Mouse (Mus musculus): ENCODE measurements around the gene Bach1. TPM values are rescaled to one million over a fixed set of nuclear protein-coding genes. Genes with fewer than 3 reads are reported as not detected.

The Bach1 gene
- polyA plus RNA-seq, 1 experiment from 2014 or later, result 6.3 TPM

DNA sequence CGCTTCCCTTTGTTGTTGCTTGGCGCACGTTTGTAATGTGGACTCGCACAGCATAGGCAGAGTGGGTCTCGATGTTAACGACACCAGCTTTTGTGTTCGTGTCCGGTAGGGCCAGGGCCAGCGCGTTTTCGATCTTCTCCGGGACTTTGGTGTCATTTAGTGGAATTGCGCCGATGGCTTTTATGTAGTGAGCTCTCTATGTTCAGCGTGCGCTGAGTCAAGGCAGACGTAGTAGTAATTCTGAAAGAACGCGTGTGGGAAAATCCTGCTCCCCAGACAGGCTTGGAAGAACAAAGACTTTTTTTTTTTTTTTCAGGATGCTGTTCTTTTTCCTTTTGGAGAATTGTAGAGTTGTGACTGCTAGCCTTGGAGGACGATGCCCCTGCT, 554 bp downstream of the Bach1 start:
- DNase-seq (no peak), ATAC-seq (ENCODE audit: low read depth) (no peak)
- H3K36me3 ChIP-seq, result no peaks in the 10 kb centered on the region
- H3K9me3 ChIP-seq (replicated peaks), result no peaks in the 10 kb centered on the region
- peak overlapping the region; percentile 85 for H3K4me2 ChIP-seq
- peaks cover 62% of the 10 kb centered on the region for H3K4me1 ChIP-seq (replicated peaks)
- no peaks in the 10 kb centered on the region for H3K27me3 ChIP-seq
- peak overlapping the region; percentile 89 for H3K4me3 ChIP-seq (replicated peaks)
- H3K27ac ChIP-seq, result peak overlapping the region; percentile 95
- WGBS (ENCODE audit: insufficient replicate concordance), result under 1% methylated on average over 20 of the region's 20 CpGs
- H3K9ac ChIP-seq, result peak overlapping the region; percentile 97

GRCm38 (mm10) chr16:87699693-87700394, 1.1 kb downstream of the Bach1 start:
- Histone ChIP-seq H3K27me3 (no peaks in the 10 kb centered on the region), H3K4me1 (replicated peaks) (peaks cover 68% of the 10 kb centered on the region), H3K9me3 (replicated peaks) (no peaks in the 10 kb centered on the region), H3K27ac (peak overlapping the region; percentile 95), H3K4me3 (replicated peaks) (peak overlapping the region; percentile 89), H3K4me2 (peak overlapping the region; percentile 85), H3K36me3 (no peaks in the 10 kb centered on the region), H3K9ac (peak overlapping the region; percentile 97)
- ATAC-seq (ENCODE audit: low read depth) (peak; percentile 61), DNase-seq (peak; percentile 82)
- under 1% methylated on average over 20 of the region's 20 CpGs for WGBS (ENCODE audit: insufficient replicate concordance)

GRCm38 (mm10) chr16:87700395-87700765, 1.6 kb downstream of the Bach1 start:
- ATAC-seq (ENCODE audit: low read depth), result no peak
- DNase-seq, result no peak
- WGBS (ENCODE audit: insufficient replicate concordance), result 7% methylated on average over 3 of the region's 3 CpGs
- H3K27me3 ChIP-seq, result no peaks in the 10 kb centered on the region
- peak overlapping the region; percentile 97 for H3K9ac ChIP-seq
- H3K4me1 ChIP-seq (replicated peaks), result peaks cover 73% of the 10 kb centered on the region
- H3K27ac ChIP-seq, result peak overlapping the region; percentile 95
- peak overlapping the region; percentile 85 for H3K4me2 ChIP-seq
- H3K4me3 ChIP-seq (replicated peaks), result peak overlapping the region; percentile 89
- H3K9me3 ChIP-seq (replicated peaks), result no peaks in the 10 kb centered on the region
- H3K36me3 ChIP-seq, result no peaks in the 10 kb centered on the region

DNA sequence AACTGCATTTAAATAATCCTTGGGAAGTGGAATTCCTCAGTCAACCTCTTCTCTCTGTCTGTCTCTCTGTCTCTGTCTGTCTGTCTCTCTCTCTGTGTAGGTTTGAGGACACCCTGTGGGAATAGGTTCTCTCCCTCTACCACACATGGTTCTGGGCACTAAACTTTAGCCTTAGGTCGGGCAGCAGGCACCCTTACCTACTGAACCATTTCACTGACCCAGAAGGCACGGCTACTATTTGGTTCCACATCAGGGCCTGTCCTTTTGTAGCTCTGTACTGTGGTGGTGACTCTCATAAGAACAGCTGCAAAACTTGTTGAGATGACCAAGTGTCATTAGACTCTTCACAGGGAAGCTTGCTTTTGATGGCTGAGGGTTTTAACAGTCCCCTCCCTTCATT, 3.1 kb downstream of the Bach1 start:
- H3K4me2 ChIP-seq, result peak overlapping the region; percentile 44
- 60% methylated on average over 2 of the region's 2 CpGs for WGBS (ENCODE audit: insufficient replicate concordance)
- ATAC-seq (ENCODE audit: low read depth), result no peak
- H3K27me3 ChIP-seq, result no peaks in the 10 kb centered on the region
- H3K4me3 ChIP-seq (replicated peaks), result 0 out of 2 replicates have a peak overlapping the region, but pooled peaks have one; percentile 0
- DNase-seq, result no peak
- peak overlapping the region; percentile 59 for H3K27ac ChIP-seq
- no peaks in the 10 kb centered on the region for H3K9me3 ChIP-seq (replicated peaks)
- H3K4me1 ChIP-seq (replicated peaks), result peaks cover 84% of the 10 kb centered on the region
- no peaks in the 10 kb centered on the region for H3K36me3 ChIP-seq
- H3K9ac ChIP-seq, result peak overlapping the region; percentile 49; the same call in 1 of the 2 replicates

- peak overlapping the region; percentile 55 for H3K9ac ChIP-seq
Observed at GRCm38 (mm10) chr16:87702881-87703280, 4.1 kb downstream of the Bach1 start.

DNA sequence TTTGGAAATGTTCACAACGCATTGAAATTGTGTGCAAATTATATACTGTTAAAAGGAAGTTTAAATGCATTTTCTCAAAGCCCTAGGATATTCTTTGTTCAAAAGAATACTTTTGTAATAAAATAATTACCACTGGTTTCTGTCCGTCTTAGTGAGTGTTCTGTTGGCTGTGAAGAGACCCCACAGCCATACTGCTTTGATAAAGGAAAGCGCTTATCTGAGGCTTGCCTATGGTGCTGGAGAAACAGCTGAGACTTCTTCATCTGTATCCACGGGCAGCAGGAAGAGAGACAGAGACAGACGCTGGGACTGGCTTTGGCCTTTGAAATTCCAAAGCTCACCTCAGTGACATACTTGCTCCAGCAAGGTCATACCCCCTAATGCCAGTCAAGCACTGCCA, 5.5 kb downstream of the Bach1 start:
- DNase-seq, result peak; percentile 42
- 20% methylated on average over 5 of the region's 5 CpGs for WGBS (ENCODE audit: insufficient replicate concordance)
- H3K27ac ChIP-seq, result peak overlapping the region; percentile 91
- H3K9ac ChIP-seq, result peak overlapping the region; percentile 55
- peaks cover 92% of the 10 kb centered on the region for H3K4me1 ChIP-seq (replicated peaks)
- H3K36me3 ChIP-seq, result no peaks in the 10 kb centered on the region
- no peaks in the 10 kb centered on the region for H3K9me3 ChIP-seq (replicated peaks)
- ATAC-seq (ENCODE audit: low read depth), result peak; percentile 22; the same call in 1 of the 2 replicates
- no peaks in the 10 kb centered on the region for H3K27me3 ChIP-seq
- peak overlapping the region; percentile 70 for H3K4me2 ChIP-seq
- peak overlapping the region; percentile 14 for H3K4me3 ChIP-seq (replicated peaks)

More at GRCm38 (mm10) chr16:87702881-87703280, 4.1 kb downstream of the Bach1 start:
- H3K27me3 ChIP-seq, result no peaks in the 10 kb centered on the region
- H3K27ac ChIP-seq, result peak overlapping the region; percentile 91
- no peaks in the 10 kb centered on the region for H3K9me3 ChIP-seq (replicated peaks)
- peaks cover 84% of the 10 kb centered on the region for H3K4me1 ChIP-seq (replicated peaks)
- DNase-seq, result no peak
- no peaks in the 10 kb centered on the region for H3K36me3 ChIP-seq
- WGBS (ENCODE audit: insufficient replicate concordance), result 88% methylated on average over 5 of the region's 5 CpGs
- peak overlapping the region; percentile 14 for H3K4me3 ChIP-seq (replicated peaks)
- peak overlapping the region; percentile 70 for H3K4me2 ChIP-seq
- ATAC-seq (ENCODE audit: low read depth), result no peak

- DNase-seq, result peak; percentile 66
Observed at GRCm38 (mm10) chr16:87705892-87706589, 7.3 kb downstream of the Bach1 start.

DNA sequence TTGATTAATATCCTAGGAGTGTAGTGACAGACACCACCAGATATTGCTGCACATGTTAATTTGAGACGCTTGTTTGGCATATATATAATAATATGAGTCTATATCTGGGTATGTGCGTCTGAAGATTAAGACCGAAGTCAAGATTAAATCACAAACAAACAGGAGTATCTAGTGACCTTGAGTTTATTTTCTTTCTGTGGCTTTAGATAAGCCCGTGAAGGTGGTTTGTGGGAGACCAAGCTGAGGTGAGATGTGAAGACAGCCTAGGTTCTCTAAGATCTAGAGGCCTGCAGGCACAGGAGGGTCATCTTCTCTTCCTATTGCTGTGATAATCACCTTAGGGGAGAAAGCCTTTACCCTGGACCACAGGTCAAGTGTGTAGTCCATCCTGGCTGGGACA, 8.6 kb downstream of the Bach1 start:
- Histone ChIP-seq H3K27ac (peak overlapping the region; percentile 91), H3K36me3 (no peaks in the 10 kb centered on the region), H3K9ac (peak overlapping the region; percentile 69), H3K9me3 (replicated peaks) (no peaks in the 10 kb centered on the region), H3K27me3 (no peaks in the 10 kb centered on the region), H3K4me3 (replicated peaks) (peak overlapping the region; percentile 6; the same call in 1 of the 2 replicates), H3K4me1 (replicated peaks) (peaks cover 100% of the 10 kb centered on the region), H3K4me2 (peak overlapping the region; percentile 50)
- no peak for DNase-seq
- WGBS (ENCODE audit: insufficient replicate concordance), result 16% methylated on average over 4 of the region's 4 CpGs
- peak; percentile 2; the same call in 1 of the 2 replicates for ATAC-seq (ENCODE audit: low read depth)

More at GRCm38 (mm10) chr16:87705892-87706589, 7.3 kb downstream of the Bach1 start:
- H3K9me3 ChIP-seq (replicated peaks), result no peaks in the 10 kb centered on the region
- peak overlapping the region; percentile 91 for H3K27ac ChIP-seq
- peak overlapping the region; percentile 46 for H3K4me3 ChIP-seq (replicated peaks)
- H3K9ac ChIP-seq, result peak overlapping the region; percentile 69
- 10% methylated on average over 19 of the region's 19 CpGs for WGBS (ENCODE audit: insufficient replicate concordance)
- no peaks in the 10 kb centered on the region for H3K36me3 ChIP-seq
- peaks cover 96% of the 10 kb centered on the region for H3K4me1 ChIP-seq (replicated peaks)
- H3K27me3 ChIP-seq, result no peaks in the 10 kb centered on the region
- ATAC-seq (ENCODE audit: low read depth), result peak; percentile 88
- peak overlapping the region; percentile 70 for H3K4me2 ChIP-seq

GRCm38 (mm10) chr16:87708570-87708969, 9.8 kb downstream of the Bach1 start:
- no peak overlapping the region for H3K4me3 ChIP-seq (replicated peaks)
- no peak for ATAC-seq (ENCODE audit: low read depth)
- no peaks in the 10 kb centered on the region for H3K9me3 ChIP-seq (replicated peaks)
- peak overlapping the region; percentile 91 for H3K27ac ChIP-seq
- WGBS (ENCODE audit: insufficient replicate concordance), result 59% methylated on average over 5 of the region's 5 CpGs
- no peak for DNase-seq
- peak overlapping the region; percentile 22; the same call in 1 of the 2 replicates for H3K9ac ChIP-seq
- 0 out of 2 replicates have a peak overlapping the region, but pooled peaks have one; percentile 50 for H3K4me2 ChIP-seq
- no peaks in the 10 kb centered on the region for H3K27me3 ChIP-seq
- H3K4me1 ChIP-seq (replicated peaks), result peaks cover 100% of the 10 kb centered on the region
- no peaks in the 10 kb centered on the region for H3K36me3 ChIP-seq

- peak overlapping the region; percentile 47 for H3K9ac ChIP-seq
- H3K9me3 ChIP-seq (replicated peaks), result no peaks in the 10 kb centered on the region
- no peak overlapping the region for H3K4me3 ChIP-seq (replicated peaks)
- H3K27me3 ChIP-seq, result no peaks in the 10 kb centered on the region
- H3K4me2 ChIP-seq, result no peak overlapping the region
- DNase-seq (no peak), ATAC-seq (ENCODE audit: low read depth) (no peak)
- 25% methylated on average over 5 of the region's 5 CpGs for WGBS (ENCODE audit: insufficient replicate concordance)
- H3K4me1 ChIP-seq (replicated peaks), result peaks cover 100% of the 10 kb centered on the region
- H3K27ac ChIP-seq, result peak overlapping the region; percentile 91
- no peaks in the 10 kb centered on the region for H3K36me3 ChIP-seq
Observed at GRCm38 (mm10) chr16:87709144-87709543, 10.4 kb downstream of the Bach1 start.

DNA sequence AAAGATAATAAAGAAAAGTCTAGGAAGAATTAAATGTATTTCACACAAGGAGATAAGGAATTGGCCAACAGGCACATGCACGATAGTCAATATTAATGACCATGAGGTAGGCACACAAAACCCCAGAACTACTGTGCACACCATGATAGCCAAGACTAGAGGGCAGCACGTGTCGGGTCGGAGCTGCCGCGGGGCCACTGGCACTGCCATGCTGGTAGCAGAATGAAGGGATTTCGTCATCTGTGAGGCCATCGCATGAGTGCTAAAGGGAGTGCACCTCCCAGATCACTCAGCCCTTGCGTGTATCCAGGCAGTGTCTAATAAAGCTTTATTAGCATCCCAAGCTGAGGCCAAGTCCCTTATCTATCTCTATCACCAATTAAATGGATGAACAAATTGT, 11.2 kb downstream of the Bach1 start:
- Histone ChIP-seq H3K4me3 (replicated peaks) (no peak overlapping the region), H3K9ac (no peak overlapping the region), H3K4me1 (replicated peaks) (peaks cover 100% of the 10 kb centered on the region), H3K27me3 (no peaks in the 10 kb centered on the region), H3K27ac (0 out of 2 replicates have a peak overlapping the region, but pooled peaks have one; percentile 34), H3K4me2 (no peak overlapping the region), H3K9me3 (replicated peaks) (no peaks in the 10 kb centered on the region), H3K36me3 (no peaks in the 10 kb centered on the region)
- no peak for ATAC-seq (ENCODE audit: low read depth)
- no peak for DNase-seq
- 89% methylated on average over 9 of the region's 9 CpGs for WGBS (ENCODE audit: insufficient replicate concordance)
